Mouse (Mus musculus) thymus, adult 2 months (tissue): ENCODE data around the gene Spindoc. TPM values are rescaled to one million over a fixed set of nuclear protein-coding genes. Genes with fewer than 3 reads are reported as not detected.

Experiments used
- DNase-seq: peaks from one replicate; pipeline ENCODE4 v3.0.0; 2021
- H3K27ac ChIP-seq: fragments of 200-500 bp; 2 replicates; pipeline ENCODE4 v1.5.1; 2012; ENCODE audit warnings: low read length, control low read depth; ENCODE audit not compliant: control insufficient read depth, insufficient read depth
- H3K27me3 ChIP-seq: fragments of 200-500 bp; 2 replicates; pipeline ENCODE4 v1.6.1; 2012; ENCODE audit warnings: mild to moderate bottlenecking, low read length, moderate library complexity, mixed read lengths; ENCODE audit not compliant: control insufficient read depth, insufficient read depth
- H3K36me3 ChIP-seq: fragments of 200-500 bp; 2 replicates; pipeline ENCODE4 v1.6.1; 2012; ENCODE audit warnings: mild to moderate bottlenecking, low read length, moderate library complexity; ENCODE audit not compliant: control insufficient read depth, insufficient read depth
- H3K4me1 ChIP-seq: fragments of 200-500 bp; replicated peaks from 2 replicates; pipeline ENCODE4 v1.6.1; 2012; ENCODE audit warnings: low read length; ENCODE audit not compliant: control insufficient read depth, insufficient read depth
- H3K4me3 ChIP-seq: fragments of 200-500 bp; 2 replicates; pipeline ENCODE4 v1.5.1; 2012; ENCODE audit warnings: mild to moderate bottlenecking, low read length, control low read depth, moderate library complexity; ENCODE audit not compliant: control insufficient read depth, insufficient read depth
- CTCF ChIP-seq: fragments of 200-500 bp; IDR thresholded peaks from 2 replicates; pipeline ENCODE4 v1.5.1; 2012; ENCODE audit warnings: mild to moderate bottlenecking, control low read depth, low read length, moderate library complexity, borderline replicate concordance; ENCODE audit not compliant: control insufficient read depth, poor library complexity, insufficient read depth; ENCODE audit errors: extremely low read depth
- POLR2A ChIP-seq: fragments of 200-500 bp; IDR thresholded peaks from 2 replicates; pipeline ENCODE4 v1.6.1; 2012; ENCODE audit warnings: mild to moderate bottlenecking, low read length, control low read depth, moderate library complexity; ENCODE audit not compliant: control insufficient read depth, poor library complexity, insufficient read depth; ENCODE audit errors: extremely low read depth
- WGBS: fragments of 180-500 bp; shearing (Covaris S2); methylation state at CpG from one replicate; pipeline ENCODE4 v1.1.7; 2018; 5-methylcytosine and 5-hydroxymethylcytosine counted together
- polyA plus RNA-seq: library from polyadenylated mRNA; depleted of rRNA; stranded (reverse); fragments of >200 nt; gene quantifications from 2 replicates; pipeline ENCODE4 v1.2.3, GENCODE M21; 2012

Gene Spindoc
- polyA plus RNA-seq, 1 experiment, result 48.9 TPM

- Histone ChIP-seq H3K4me1 (peaks cover 26% of the 10 kb centered on the region), H3K27me3 (peaks cover 3% of the 10 kb centered on the region; the same call in 1 of the 2 replicates), H3K4me3 (peak overlapping the region; percentile 55), H3K27ac (no peak overlapping the region), H3K36me3 (peaks cover 16% of the 10 kb centered on the region)
- 2% methylated on average over 56 of the region's 59 CpGs for WGBS
- DNase-seq, result peak; percentile 86
- TF ChIP-seq POLR2A (no peak), CTCF (peak; percentile 97)
These were observed 35.4 kb upstream of the Spindoc start for GRCm38 (mm10) chr19:7417911-7418849.

GRCm38 (mm10) chr19:7416834-7417735, 34.3 kb upstream of the Spindoc start, which contains the start of gene 2700081O15Rik:
Gene 2700081O15Rik, plus strand, starts transcription at chr19:7417625.
- Histone ChIP-seq H3K27me3 (peaks cover 3% of the 10 kb centered on the region; the same call in 1 of the 2 replicates), H3K27ac (no peak within 1 kb of the TSS), H3K36me3 (peaks cover 7% of the 10 kb centered on the region), H3K4me3 (peak within 1 kb of the TSS; percentile 93), H3K4me1 (peaks cover 26% of the 10 kb centered on the region)
- 2% methylated on average over 105 of the region's 107 CpGs for WGBS
- peak; percentile 77 for DNase-seq
- TF ChIP-seq POLR2A (no peak), CTCF (no peak)

DNA sequence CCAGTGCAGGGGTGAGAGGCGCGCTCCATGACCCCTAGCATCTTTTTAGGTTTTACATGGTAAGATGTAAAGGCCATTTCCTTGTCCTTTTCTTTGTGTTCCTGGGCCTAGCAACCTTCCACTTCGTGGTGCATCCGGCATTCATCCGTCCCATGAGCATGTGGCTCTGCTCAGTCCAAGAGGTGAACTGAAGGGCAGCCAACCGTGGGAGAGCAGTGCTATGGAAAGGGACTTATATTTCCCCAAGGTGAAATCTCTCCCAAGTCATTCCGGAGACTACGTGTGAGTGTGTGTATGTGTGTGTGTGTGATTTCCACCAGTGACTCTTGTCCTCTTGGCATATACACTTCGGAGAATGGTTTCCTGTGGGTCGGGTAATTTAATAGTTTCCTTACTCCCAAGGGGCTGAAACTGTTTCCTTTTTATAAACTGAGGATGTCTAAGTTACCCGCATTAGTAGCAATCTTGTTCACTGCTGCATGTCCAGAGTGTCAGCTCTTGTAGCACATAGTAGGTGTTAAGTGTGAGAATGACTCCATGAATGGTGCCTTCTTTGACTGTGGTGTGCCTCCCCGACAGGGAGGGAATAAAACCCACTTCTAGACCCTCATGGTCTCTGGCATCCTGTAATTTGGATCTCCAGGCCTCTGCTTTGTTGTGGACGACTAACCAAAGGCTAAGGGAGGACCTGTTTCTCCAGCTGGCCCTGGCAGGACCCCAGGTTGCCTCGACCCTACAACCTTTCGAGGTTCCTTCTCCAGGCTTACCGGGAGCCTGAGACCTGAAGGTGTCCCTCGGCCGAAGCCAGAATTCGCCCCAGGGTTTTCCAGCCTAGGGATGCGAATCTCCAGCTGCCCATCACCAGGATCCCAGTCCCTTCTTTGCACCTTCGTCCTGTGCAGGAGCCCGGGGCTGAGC, 33.4 kb upstream of the Spindoc start:
- Histone ChIP-seq H3K27ac (no peak overlapping the region), H3K36me3 (no peaks in the 10 kb centered on the region), H3K4me1 (peaks cover 26% of the 10 kb centered on the region), H3K27me3 (peaks cover 3% of the 10 kb centered on the region; the same call in 1 of the 2 replicates), H3K4me3 (peak overlapping the region; percentile 93)
- TF ChIP-seq POLR2A, result no peak
- no peak for TF ChIP-seq CTCF
- no peak for DNase-seq
- WGBS, result 61% methylated on average over 22 of the region's 22 CpGs

DNA sequence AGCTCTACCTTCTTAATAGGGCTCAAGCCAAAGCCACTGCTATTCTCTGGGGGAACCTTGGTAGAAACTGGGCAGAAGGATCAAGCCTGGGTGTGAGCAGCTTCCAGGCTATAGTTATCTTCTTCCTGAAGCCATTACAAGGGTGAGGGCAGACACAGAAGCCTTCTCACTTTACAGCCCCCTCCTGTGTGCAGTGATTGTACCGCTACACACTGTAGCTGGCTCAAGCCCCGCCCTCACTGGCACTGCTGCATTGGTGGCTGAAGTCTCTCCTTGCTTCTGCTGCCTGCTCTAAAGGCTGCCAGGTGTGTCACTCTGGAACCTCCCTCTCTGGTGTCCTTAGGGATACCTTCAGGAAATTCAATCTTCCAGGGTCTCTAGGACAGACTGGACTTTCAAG, 29.6 kb upstream of the Spindoc start:
- WGBS, result 92% methylated on average over 2 of the region's 2 CpGs
- no peak overlapping the region for H3K27ac ChIP-seq
- H3K27me3 ChIP-seq, result peaks cover 3% of the 10 kb centered on the region; the same call in 1 of the 2 replicates
- no peak overlapping the region for H3K4me3 ChIP-seq
- no peak for DNase-seq
- peaks cover 6% of the 10 kb centered on the region for H3K4me1 ChIP-seq
- TF ChIP-seq CTCF, result no peak
- no peak for TF ChIP-seq POLR2A
- H3K36me3 ChIP-seq, result no peaks in the 10 kb centered on the region

DNA sequence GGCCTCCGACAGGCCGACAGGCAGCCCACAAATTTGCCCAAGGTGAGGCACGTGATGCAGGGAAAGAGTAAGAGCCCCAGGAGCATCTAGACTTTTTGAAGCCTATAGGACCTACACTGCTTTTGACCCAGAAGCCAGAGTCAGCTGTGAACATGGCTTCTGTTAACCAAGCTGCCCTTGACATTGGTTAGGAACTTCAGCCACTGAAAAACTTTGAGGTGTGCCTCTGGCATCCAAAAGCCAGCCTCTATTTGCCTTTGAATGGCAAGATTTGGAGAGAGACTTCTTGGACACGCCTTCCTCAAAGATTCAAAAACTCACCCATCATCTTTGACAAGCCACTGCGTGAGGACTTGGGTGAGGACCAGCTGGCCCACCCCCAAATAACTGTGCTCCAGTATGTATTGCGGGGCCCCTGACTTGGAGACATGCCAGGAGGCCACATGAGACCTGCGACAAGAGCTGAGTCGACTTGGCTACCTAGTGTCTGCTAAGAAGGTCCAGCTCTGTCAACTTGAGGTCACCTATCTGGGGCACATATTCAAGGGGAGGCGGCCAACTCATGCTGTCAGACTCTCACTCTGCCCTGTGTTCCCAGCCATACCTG, 21.9 kb upstream of the Spindoc start:
- 70% methylated on average over 9 of the region's 9 CpGs for WGBS
- Histone ChIP-seq H3K27me3 (no peaks in the 10 kb centered on the region), H3K4me1 (no peaks in the 10 kb centered on the region), H3K36me3 (no peaks in the 10 kb centered on the region), H3K4me3 (no peak overlapping the region), H3K27ac (no peak overlapping the region)
- no peak for DNase-seq
- TF ChIP-seq POLR2A (no peak), CTCF (no peak)
